Mouse (Mus musculus): ENCODE measurements around the gene 1300017J02Rik. TPM values are rescaled to one million over a fixed set of nuclear protein-coding genes. Genes with fewer than 3 reads are reported as not detected.

Gene 1300017J02Rik
- polyA plus RNA-seq, 1 experiment from 2014 or later = 0.71 TPM

DNA sequence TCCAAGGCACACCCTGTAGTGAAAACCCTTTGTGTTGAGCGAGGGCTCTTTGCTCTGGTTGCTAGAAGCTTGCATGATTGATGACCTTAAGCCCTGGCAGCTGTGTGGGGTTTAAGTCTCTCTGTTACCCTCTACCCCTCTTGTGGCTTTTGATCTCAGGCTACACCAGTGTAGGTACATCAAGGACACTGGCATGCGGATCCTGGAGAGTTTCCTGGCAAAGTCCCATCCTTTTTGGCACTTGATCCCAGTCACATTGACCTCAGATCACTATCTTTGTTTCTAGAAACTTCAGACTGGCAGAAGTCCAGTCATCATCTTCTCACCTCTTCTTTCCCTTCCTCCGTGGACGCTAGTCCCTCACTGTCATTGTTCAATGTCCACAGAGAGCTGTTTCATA lies 56.3 kb downstream of the 1300017J02Rik start:
- 52% methylated on average over 4 of the region's 4 CpGs for WGBS
- H3K4me1 ChIP-seq (ENCODE audit: control insufficient read depth, insufficient read depth, low read length) = no peaks in the 10 kb centered on the region

DNA sequence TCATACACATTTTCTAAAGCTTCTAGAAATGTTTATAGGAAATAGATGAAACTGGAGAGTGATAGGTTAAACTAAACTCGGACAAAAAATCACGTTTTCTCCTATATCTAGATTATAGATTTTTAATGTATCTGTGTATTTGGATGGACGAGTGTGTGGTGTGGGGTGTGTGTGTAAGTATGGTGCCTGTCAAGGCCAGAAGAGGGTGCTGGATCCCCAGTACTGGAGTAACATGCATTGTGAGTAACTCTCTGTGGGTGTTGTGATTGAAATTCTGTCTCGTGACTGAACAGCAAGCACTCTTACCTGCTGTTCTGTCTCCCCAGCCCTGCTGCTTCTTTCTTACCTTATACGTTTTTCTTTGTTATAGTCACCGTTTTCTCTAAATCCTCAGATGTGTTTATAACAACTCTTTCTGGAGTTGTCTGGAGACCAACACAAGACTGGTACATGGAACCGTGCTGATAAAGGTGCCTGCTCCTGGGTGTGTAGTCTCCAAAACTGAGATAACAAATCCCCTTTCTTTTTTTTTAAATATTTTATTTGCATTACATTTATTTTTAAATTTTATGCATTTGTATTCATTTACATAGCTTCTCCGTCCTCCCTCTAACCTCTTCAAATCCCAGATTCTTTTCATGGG lies 58.2 kb downstream of the 1300017J02Rik start:
- H3K4me1 ChIP-seq (ENCODE audit: control insufficient read depth, insufficient read depth, low read length) = no peaks in the 10 kb centered on the region
- H3K4me3 ChIP-seq (ENCODE audit: low read depth, low read length) = no peak overlapping the region
- no peaks in the 10 kb centered on the region for H3K27me3 ChIP-seq (replicated peaks; ENCODE audit: control insufficient read depth, insufficient read depth, low read length)
- 82% methylated on average over 8 of the region's 8 CpGs for WGBS
- DNase-seq (ENCODE audit: low spot score) (no peak), ATAC-seq (ENCODE audit: low read depth) (no peak)
- H3K36me3 ChIP-seq (ENCODE audit: control insufficient read depth, insufficient read depth, low read length) = no peaks in the 10 kb centered on the region
- H3K9me3 ChIP-seq (ENCODE audit: control insufficient read depth, low read length) = no peaks in the 10 kb centered on the region
- H3K4me2 ChIP-seq (ENCODE audit: low read depth, low read length) = no peak overlapping the region
- no peak overlapping the region for H3K9ac ChIP-seq (ENCODE audit: low read depth, low read length)
- H3K27ac ChIP-seq (replicated peaks; ENCODE audit: low read depth, low read length) = no peak overlapping the region

More for the DNA sequence above, 56.3 kb downstream of the 1300017J02Rik start:
- Histone ChIP-seq H3K27ac (replicated peaks; ENCODE audit: low read depth, low read length) (no peak overlapping the region), H3K9ac (ENCODE audit: low read depth, low read length) (no peak overlapping the region), H3K27me3 (replicated peaks; ENCODE audit: control insufficient read depth, insufficient read depth, low read length) (no peaks in the 10 kb centered on the region), H3K9me3 (ENCODE audit: control insufficient read depth, low read length) (no peaks in the 10 kb centered on the region), H3K4me3 (ENCODE audit: low read depth, low read length) (no peak overlapping the region), H3K36me3 (ENCODE audit: control insufficient read depth, insufficient read depth, low read length) (no peaks in the 10 kb centered on the region), H3K4me2 (ENCODE audit: low read depth, low read length) (no peak overlapping the region)
- ATAC-seq (ENCODE audit: low read depth) = no peak
- no peak for DNase-seq (ENCODE audit: low spot score)

DNA sequence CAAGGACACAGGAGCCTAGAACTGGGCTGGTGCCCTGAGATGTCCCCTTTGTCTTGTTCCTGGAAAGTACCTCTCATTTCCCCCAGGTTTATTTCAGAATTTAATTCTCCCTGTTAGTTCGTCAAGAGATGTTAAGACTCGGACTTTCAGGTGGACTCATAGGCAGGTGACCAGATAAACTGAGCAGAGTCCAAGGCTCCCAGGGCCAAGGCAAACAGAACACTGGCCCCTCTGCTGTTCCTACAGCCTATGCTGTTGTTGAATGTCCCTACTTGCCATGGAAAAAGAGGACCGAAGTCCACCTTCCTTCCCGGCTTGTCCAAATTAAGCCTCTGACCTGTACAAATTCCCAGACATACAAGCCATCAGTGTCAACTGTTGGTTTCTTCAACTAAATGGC lies 61.2 kb downstream of the 1300017J02Rik start:
- no peaks in the 10 kb centered on the region for H3K4me1 ChIP-seq (ENCODE audit: control insufficient read depth, insufficient read depth, low read length)
- no peak overlapping the region for H3K27ac ChIP-seq (replicated peaks; ENCODE audit: low read depth, low read length)
- no peak overlapping the region for H3K9ac ChIP-seq (ENCODE audit: low read depth, low read length)
- H3K9me3 ChIP-seq (ENCODE audit: control insufficient read depth, low read length) = no peaks in the 10 kb centered on the region
- no peak overlapping the region for H3K4me2 ChIP-seq (ENCODE audit: low read depth, low read length)
- H3K4me3 ChIP-seq (ENCODE audit: low read depth, low read length) = no peak overlapping the region
- H3K27me3 ChIP-seq (replicated peaks; ENCODE audit: control insufficient read depth, insufficient read depth, low read length) = no peaks in the 10 kb centered on the region
- 92% methylated on average over 4 of the region's 4 CpGs for WGBS
- ATAC-seq (ENCODE audit: low read depth) = no peak
- DNase-seq (ENCODE audit: low spot score) = no peak
- H3K36me3 ChIP-seq (ENCODE audit: control insufficient read depth, insufficient read depth, low read length) = no peaks in the 10 kb centered on the region

DNA sequence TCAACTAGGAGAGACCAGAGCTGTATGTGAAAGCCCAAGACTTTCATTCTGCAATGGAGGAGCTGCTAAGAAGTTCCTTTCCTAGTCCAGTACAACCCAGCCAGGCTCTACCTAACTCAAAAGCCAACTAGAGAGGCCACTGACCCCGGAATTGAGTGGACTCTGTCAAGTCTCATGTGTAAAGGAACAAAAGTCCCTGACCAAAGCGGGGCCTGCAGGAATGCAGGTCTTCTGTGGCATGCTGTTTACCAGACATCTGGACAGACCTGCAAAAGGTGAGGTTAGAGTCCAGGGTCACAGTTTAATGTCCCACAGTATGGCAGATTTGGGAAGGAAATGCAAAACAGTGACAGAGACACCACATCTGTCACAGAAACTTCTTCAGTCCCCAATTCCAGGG lies 63.7 kb downstream of the 1300017J02Rik start:
- 75% methylated on average over 2 of the region's 2 CpGs for WGBS
- ATAC-seq (ENCODE audit: low read depth) = no peak
- no peak overlapping the region for H3K27ac ChIP-seq (replicated peaks; ENCODE audit: low read depth, low read length)

DNA sequence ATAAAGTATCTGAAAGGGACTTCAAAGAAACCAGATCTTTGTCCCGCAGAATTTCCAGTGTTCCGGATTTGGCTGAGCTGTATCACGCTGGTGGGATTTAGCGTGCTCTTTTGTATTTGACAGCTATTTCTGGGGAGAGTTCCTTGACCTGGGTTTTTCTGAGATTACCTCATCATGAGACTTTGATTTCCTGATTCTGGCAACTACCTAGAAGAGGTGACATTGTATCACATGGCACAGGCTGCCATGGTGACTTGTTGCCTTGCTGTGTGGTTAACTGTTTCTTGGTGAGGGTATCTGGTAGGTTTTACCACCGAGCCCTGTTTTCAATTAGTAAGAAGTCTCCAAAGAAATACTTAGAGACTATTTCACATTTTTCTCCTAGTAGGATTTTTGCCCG lies 65.4 kb downstream of the 1300017J02Rik start:
- Histone ChIP-seq H3K27me3 (replicated peaks; ENCODE audit: control insufficient read depth, insufficient read depth, low read length) (no peaks in the 10 kb centered on the region), H3K36me3 (ENCODE audit: control insufficient read depth, insufficient read depth, low read length) (no peaks in the 10 kb centered on the region), H3K9me3 (ENCODE audit: control insufficient read depth, low read length) (no peaks in the 10 kb centered on the region), H3K9ac (ENCODE audit: low read depth, low read length) (no peak overlapping the region), H3K4me3 (ENCODE audit: low read depth, low read length) (no peak overlapping the region), H3K27ac (replicated peaks; ENCODE audit: low read depth, low read length) (no peak overlapping the region), H3K4me2 (ENCODE audit: low read depth, low read length) (no peak overlapping the region), H3K4me1 (ENCODE audit: control insufficient read depth, insufficient read depth, low read length) (no peaks in the 10 kb centered on the region)
- DNase-seq (ENCODE audit: low spot score) (no peak), ATAC-seq (ENCODE audit: low read depth) (no peak)
- WGBS = 85% methylated on average over 6 of the region's 6 CpGs

More for the DNA sequence above, 63.7 kb downstream of the 1300017J02Rik start:
- no peaks in the 10 kb centered on the region for H3K36me3 ChIP-seq (ENCODE audit: control insufficient read depth, insufficient read depth, low read length)
- no peaks in the 10 kb centered on the region for H3K27me3 ChIP-seq (replicated peaks; ENCODE audit: control insufficient read depth, insufficient read depth, low read length)
- DNase-seq (ENCODE audit: low spot score) = no peak
- no peak overlapping the region for H3K4me2 ChIP-seq (ENCODE audit: low read depth, low read length)
- H3K9ac ChIP-seq (ENCODE audit: low read depth, low read length) = no peak overlapping the region
- no peak overlapping the region for H3K4me3 ChIP-seq (ENCODE audit: low read depth, low read length)
- no peaks in the 10 kb centered on the region for H3K4me1 ChIP-seq (ENCODE audit: control insufficient read depth, insufficient read depth, low read length)
- no peaks in the 10 kb centered on the region for H3K9me3 ChIP-seq (ENCODE audit: control insufficient read depth, low read length)

DNA sequence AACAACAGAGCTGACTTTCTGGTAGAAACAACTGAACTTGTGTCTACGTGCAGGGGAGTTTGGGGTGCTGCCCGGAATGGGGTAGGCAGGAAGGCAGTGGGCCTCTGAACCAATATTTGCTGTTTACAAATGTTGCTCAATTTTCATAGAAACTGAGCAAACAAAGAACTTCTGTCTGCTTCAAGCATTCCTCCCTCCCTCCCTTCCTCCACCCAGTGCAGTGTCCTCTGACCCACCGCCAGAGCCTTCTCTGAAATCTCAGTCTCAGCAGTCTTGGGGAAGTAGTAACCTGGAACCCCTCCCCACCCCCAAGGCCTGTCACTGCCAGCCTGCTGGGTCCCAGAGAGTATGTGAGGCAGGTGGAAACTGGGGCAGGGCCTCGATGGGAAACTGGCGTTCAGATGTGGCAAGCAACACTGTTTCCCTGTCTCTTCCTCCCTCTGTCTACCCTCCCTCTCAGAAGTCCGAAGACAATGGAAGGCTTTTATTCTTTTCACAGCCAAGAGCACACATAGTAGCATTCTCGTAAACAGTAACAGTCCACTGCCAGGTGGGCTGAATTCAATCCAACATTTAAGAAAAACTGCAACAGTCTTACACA lies 70.2 kb downstream of the 1300017J02Rik start:
- Histone ChIP-seq H3K4me3 (ENCODE audit: low read depth, low read length) (no peak overlapping the region), H3K27ac (replicated peaks; ENCODE audit: low read depth, low read length) (peak overlapping the region; percentile 62), H3K27me3 (replicated peaks; ENCODE audit: control insufficient read depth, insufficient read depth, low read length) (no peaks in the 10 kb centered on the region), H3K36me3 (ENCODE audit: control insufficient read depth, insufficient read depth, low read length) (no peaks in the 10 kb centered on the region), H3K9me3 (ENCODE audit: control insufficient read depth, low read length) (no peaks in the 10 kb centered on the region), H3K4me1 (ENCODE audit: control insufficient read depth, insufficient read depth, low read length) (peaks cover 4% of the 10 kb centered on the region; the same call in 1 of the 2 replicates), H3K9ac (ENCODE audit: low read depth, low read length) (no peak overlapping the region), H3K4me2 (ENCODE audit: low read depth, low read length) (no peak overlapping the region)
- ATAC-seq (ENCODE audit: low read depth) (peak; percentile 79), DNase-seq (ENCODE audit: low spot score) (peak; percentile 52)
- WGBS = 51% methylated on average over 7 of the region's 7 CpGs

- 70% methylated on average over 7 of the region's 7 CpGs for WGBS
- no peaks in the 10 kb centered on the region for H3K9me3 ChIP-seq (ENCODE audit: control insufficient read depth, low read length)
- H3K4me3 ChIP-seq (ENCODE audit: low read depth, low read length) = no peak overlapping the region
- H3K4me1 ChIP-seq (ENCODE audit: control insufficient read depth, insufficient read depth, low read length) = peaks cover 4% of the 10 kb centered on the region; the same call in 1 of the 2 replicates
- no peaks in the 10 kb centered on the region for H3K36me3 ChIP-seq (ENCODE audit: control insufficient read depth, insufficient read depth, low read length)
- no peak overlapping the region for H3K9ac ChIP-seq (ENCODE audit: low read depth, low read length)
- DNase-seq (ENCODE audit: low spot score) (peak; percentile 30), ATAC-seq (ENCODE audit: low read depth) (peak; percentile 31; the same call in 1 of the 2 replicates)
- peak overlapping the region; percentile 62 for H3K27ac ChIP-seq (replicated peaks; ENCODE audit: low read depth, low read length)
- no peak overlapping the region for H3K4me2 ChIP-seq (ENCODE audit: low read depth, low read length)
- H3K27me3 ChIP-seq (replicated peaks; ENCODE audit: control insufficient read depth, insufficient read depth, low read length) = no peaks in the 10 kb centered on the region
These were observed 70.8 kb downstream of the 1300017J02Rik start for GRCm38 (mm10) chr9:103234059-103234458.

- Histone ChIP-seq H3K27ac (replicated peaks; ENCODE audit: low read depth, low read length) (no peak overlapping the region), H3K9me3 (ENCODE audit: control insufficient read depth, low read length) (no peaks in the 10 kb centered on the region), H3K36me3 (ENCODE audit: control insufficient read depth, insufficient read depth, low read length) (no peaks in the 10 kb centered on the region), H3K9ac (ENCODE audit: low read depth, low read length) (no peak overlapping the region), H3K4me3 (ENCODE audit: low read depth, low read length) (no peak overlapping the region), H3K4me2 (ENCODE audit: low read depth, low read length) (no peak overlapping the region), H3K27me3 (replicated peaks; ENCODE audit: control insufficient read depth, insufficient read depth, low read length) (no peaks in the 10 kb centered on the region), H3K4me1 (ENCODE audit: control insufficient read depth, insufficient read depth, low read length) (peaks cover 4% of the 10 kb centered on the region; the same call in 1 of the 2 replicates)
- DNase-seq (ENCODE audit: low spot score) (peak; percentile 13), ATAC-seq (ENCODE audit: low read depth) (no peak)
- WGBS = 59% methylated on average over 7 of the region's 7 CpGs
These were observed 71.9 kb downstream of the 1300017J02Rik start for GRCm38 (mm10) chr9:103233006-103233395.
